Mouse (Mus musculus) frontal cortex, postnatal 25 days (tissue): ENCODE data around the gene Elobl.

Experiments
- DNase-seq, 2 experiments: peaks; one replicate each; pipeline ENCODE4 v3.0.0; 2022; ENCODE audit warnings: low spot score in 2 of 2

Elobl gene

GRCm38 (mm10) chr11:88988956-88989355, 22.2 kb upstream of the Elobl start:
- DNase-seq: no peak

GRCm38 (mm10) chr11:88986616-88987015, 19.9 kb upstream of the Elobl start:
- DNase-seq: no peak

GRCm38 (mm10) chr11:88981337-88981736, 14.6 kb upstream of the Elobl start:
- no peak for DNase-seq

GRCm38 (mm10) chr11:88977188-88977587, 10.5 kb upstream of the Elobl start:
- no peak for DNase-seq

GRCm38 (mm10) chr11:88976320-88976719, 9.6 kb upstream of the Elobl start:
- DNase-seq: no peak

- peak; percentile 90 to 94 for DNase-seq
Measured at GRCm38 (mm10) chr11:88973776-88974701, 7.3 kb upstream of the Elobl start.

GRCm38 (mm10) chr11:88970202-88970732, 3.5 kb upstream of the Elobl start, which contains the start of gene Coil:
Gene Coil, plus strand, starts transcription at chr11:88970252.
- peak in 1 of 2 experiments; percentile 19 for DNase-seq

- DNase-seq: no peak
Measured at GRCm38 (mm10) chr11:88958851-88959250, 7.9 kb downstream of the Elobl start.

GRCm38 (mm10) chr11:88955217-88955969, 11.3 kb downstream of the Elobl start, which contains the start of gene Scpep1:
Gene Scpep1, minus strand, starts transcription at chr11:88955465.
- DNase-seq: peak; percentile 88 to 90

GRCm38 (mm10) chr11:88954803-88955202, 11.9 kb downstream of the Elobl start:
- DNase-seq: no peak

- no peak for DNase-seq
Measured at GRCm38 (mm10) chr11:88953582-88953981, 13.1 kb downstream of the Elobl start.

- DNase-seq: no peak
Measured at GRCm38 (mm10) chr11:88952117-88952516, 14.6 kb downstream of the Elobl start.

GRCm38 (mm10) chr11:88951576-88951975, 15.2 kb downstream of the Elobl start:
- no peak for DNase-seq

GRCm38 (mm10) chr11:88950640-88951250, 16.0 kb downstream of the Elobl start:
- DNase-seq: no peak

- no peak for DNase-seq
Measured at GRCm38 (mm10) chr11:88949802-88950639, 16.7 kb downstream of the Elobl start.

GRCm38 (mm10) chr11:88948896-88949295, 17.8 kb downstream of the Elobl start:
- DNase-seq: no peak

GRCm38 (mm10) chr11:88945971-88946585, 20.7 kb downstream of the Elobl start:
- no peak for DNase-seq

- no peak for DNase-seq
Measured at GRCm38 (mm10) chr11:88941489-88941888, 25.2 kb downstream of the Elobl start.

GRCm38 (mm10) chr11:88939634-88940033, 27.1 kb downstream of the Elobl start:
- no peak for DNase-seq

- DNase-seq: no peak
Measured at GRCm38 (mm10) chr11:88938770-88939169, 28.0 kb downstream of the Elobl start.
